Mouse (Mus musculus) right cerebral cortex, postnatal 36 days (tissue): Measurements from ENCODE around the gene Tmcc1.

ENCODE experiments used
- DNase-seq, 2 experiments: peaks; one replicate each; pipeline ENCODE4 v3.0.0; 2022; ENCODE audit warnings: low spot score in 2 of 2, mixed read lengths in 1 of 2

Gene Tmcc1

DNA sequence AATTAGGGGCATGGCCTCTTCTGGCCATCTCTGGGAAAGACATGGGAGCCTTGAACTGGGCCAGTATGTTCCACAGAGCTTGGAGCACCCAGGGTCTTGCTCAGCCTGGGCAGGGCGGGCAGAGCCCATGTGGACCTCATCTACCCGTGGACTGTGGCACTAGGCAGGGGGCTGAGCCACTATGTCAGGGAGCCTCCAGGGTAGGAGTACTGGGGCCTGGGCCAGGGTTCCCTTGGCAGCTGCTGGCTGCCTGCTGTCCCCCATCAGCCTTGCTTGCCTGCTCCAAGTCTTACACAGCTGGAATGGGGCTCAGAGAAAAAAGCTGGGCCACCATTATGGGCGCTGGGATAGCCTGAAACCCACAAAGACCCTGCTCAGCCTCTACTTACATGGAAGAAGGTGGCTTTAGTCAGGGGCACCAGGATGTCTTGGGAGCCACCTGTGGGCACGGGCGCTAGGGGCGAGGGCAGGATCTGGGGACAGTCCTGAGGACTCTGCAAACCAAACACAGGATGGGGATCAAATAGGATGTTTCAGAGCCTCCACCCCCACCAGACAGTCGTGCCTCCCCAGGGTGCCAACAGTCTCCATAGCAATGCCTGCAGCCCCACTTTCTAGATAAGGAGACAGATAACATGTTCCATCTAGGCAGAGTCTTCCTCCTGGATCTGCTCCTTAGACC is 221.1 kb downstream of the Tmcc1 start:
- DNase-seq = no peak

DNA sequence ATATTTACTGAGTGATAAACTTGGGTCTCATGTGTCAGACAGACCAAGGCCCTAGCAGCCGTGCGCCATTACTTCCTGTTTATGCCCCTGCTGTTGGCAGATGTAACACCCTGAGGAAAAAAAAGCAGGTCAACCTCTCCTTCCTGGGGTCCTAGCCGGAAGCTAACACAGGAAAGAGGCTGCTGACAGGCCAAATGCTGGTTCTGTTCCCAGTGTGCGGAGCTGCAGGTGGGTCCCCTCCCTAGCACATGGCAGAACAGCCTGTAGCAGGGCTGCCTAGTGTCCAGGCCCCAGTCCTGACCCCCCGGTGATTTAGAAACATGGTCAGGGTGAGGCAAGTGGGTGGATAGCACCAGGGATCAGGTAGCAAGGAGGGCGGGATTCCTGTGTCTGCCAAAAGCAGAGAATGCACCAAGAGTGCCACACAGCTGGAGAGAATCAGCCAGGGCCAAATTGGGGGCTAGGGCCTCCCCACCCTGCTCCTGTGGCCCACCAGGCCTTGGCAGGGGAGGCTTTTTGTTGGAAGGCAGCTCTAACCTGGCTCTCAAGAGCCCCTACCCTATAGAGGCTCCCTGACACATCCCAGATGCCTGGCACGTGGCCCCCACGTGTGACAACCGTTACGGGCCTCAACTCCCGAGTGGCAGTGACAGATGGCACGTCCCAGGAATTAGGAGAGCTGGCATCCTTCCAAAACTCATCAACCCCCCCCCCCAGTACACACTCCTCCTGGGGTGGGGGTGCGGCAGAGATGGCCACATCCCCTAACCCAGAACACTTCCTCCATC is 221.8 kb downstream of the Tmcc1 start:
- DNase-seq = no peak

DNA sequence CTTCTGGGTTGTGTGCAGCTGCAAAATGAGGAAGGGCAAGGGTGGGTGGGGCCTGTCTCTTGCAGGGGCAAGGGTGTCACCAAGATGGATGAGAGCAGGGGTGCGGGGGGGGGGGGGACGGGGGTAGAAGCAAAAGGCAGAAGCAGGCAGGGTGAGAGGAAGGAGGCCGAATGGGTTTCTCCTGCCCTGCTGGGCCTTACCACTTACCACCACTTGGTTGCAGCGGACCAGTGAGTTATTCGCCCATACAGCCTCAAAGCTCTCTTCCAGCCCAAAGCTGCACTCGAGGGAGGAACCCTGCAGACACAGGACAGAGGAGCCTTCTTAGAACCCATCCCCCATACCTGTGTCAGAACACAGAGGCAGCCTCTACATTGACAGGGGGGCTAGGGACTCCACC is 223.3 kb downstream of the Tmcc1 start:
- DNase-seq = no peak

DNA sequence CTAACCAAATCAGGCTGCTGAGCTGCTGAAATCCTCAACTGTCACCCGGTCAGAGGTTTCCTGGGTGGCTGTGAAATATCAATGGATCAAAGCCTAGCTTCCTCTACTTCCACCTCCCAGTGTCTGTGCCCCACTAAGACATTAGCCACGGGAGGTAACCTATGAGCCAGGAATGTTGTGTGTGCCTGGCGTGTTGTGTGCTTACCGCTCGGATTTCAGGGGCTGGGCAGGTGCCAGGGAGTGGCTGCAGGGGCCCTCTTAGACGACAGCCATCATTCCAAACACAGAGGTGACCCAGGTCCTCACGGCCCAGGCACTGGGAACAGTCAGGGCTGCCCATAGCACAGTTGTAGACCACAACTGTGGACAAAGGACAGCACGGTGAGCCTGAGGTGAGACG is 224.2 kb downstream of the Tmcc1 start:
- no peak for DNase-seq

DNA sequence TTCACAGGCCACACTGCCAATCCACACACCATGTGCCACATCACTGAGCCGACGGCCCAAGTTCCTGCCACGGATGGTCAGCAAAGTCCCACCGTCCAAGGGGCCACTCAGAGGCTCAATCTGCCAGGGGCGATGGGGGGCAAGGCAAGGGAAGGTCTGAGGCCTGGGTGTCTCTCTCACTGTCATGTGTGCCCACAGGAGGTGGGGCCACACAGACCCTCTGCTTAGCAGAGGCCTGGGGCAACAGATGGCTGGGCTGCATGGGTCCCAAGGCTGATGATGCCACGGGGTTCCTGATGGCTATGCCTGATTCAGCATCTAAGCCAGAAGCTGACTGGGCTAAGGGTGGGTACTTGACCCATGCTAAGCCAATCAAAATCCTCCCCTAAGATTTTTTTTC is 224.6 kb downstream of the Tmcc1 start:
- no peak for DNase-seq
